Mouse (Mus musculus) myocyte (in vitro differentiated cells): ENCODE data around the gene Olfr597. TPM values are rescaled to one million over a fixed set of nuclear protein-coding genes. Genes with fewer than 3 reads are reported as not detected.

Experiments used
- H3K27me3 ChIP-seq: one replicate; pipeline ENCODE4 v1.6.1; 2011; ENCODE audit not compliant: control insufficient read depth, insufficient read depth, insufficient read length
- H3K36me3 ChIP-seq: one replicate; pipeline ENCODE4 v1.6.1; 2011; ENCODE audit not compliant: control insufficient read depth, insufficient read depth
- H3K4me2 ChIP-seq: one replicate; pipeline ENCODE4 v1.6.1; 2011; ENCODE audit warnings: low read depth, control low read depth
- H3K4me3 ChIP-seq: one replicate; pipeline ENCODE4 v1.5.1; 2011; ENCODE audit warnings: mild to moderate bottlenecking, control low read depth, moderate library complexity
- H3K79me2 ChIP-seq: one replicate; pipeline ENCODE4 v1.6.1; 2011; ENCODE audit not compliant: control insufficient read depth, insufficient read depth
- H3ac ChIP-seq: one replicate; pipeline ENCODE4 v1.6.1; 2011; ENCODE audit not compliant: control insufficient read depth, insufficient read length
- CEBPB ChIP-seq: IDR thresholded peaks from 2 replicates; pipeline ENCODE4 v1.6.1; 2011; ENCODE audit warnings: mild to moderate bottlenecking, moderate library complexity; ENCODE audit not compliant: poor library complexity, insufficient read depth, severe bottlenecking
- E2F4 ChIP-seq: IDR thresholded peaks from one replicate; pipeline ENCODE4 v1.6.1; 2011; ENCODE audit warnings: mild to moderate bottlenecking, control low read depth, moderate library complexity; ENCODE audit not compliant: insufficient read depth
- MAX ChIP-seq: IDR thresholded peaks from one replicate; pipeline ENCODE4 v1.6.1; 2011; ENCODE audit warnings: low read depth, mild to moderate bottlenecking, control low read depth
- MYOD1 ChIP-seq, 3 experiments: IDR thresholded peaks; one replicate each; pipeline ENCODE4 v1.6.1; 2011; ENCODE audit warnings: control low read depth in 2 of 3, low read depth in 2 of 3, mild to moderate bottlenecking in 2 of 3, moderate library complexity in 1 of 3; ENCODE audit not compliant: insufficient read length in 2 of 3, control insufficient read depth in 1 of 3
- MYOG ChIP-seq, 3 experiments: IDR thresholded peaks; one replicate each; pipeline ENCODE4 v1.6.1; 2011; ENCODE audit warnings: control low read depth in 2 of 3, low read depth in 2 of 3, mild to moderate bottlenecking in 2 of 3; ENCODE audit not compliant: insufficient read length in 2 of 3, control insufficient read depth in 1 of 3, insufficient read depth in 1 of 3
- POLR2A ChIP-seq: IDR thresholded peaks from one replicate; pipeline ENCODE4 v1.6.1; 2011; ENCODE audit warnings: low read depth, mild to moderate bottlenecking, control low read depth, moderate library complexity; ENCODE audit not compliant: insufficient read length
- POLR2AphosphoS2 ChIP-seq: IDR thresholded peaks from one replicate; pipeline ENCODE4 v1.6.1; 2011; ENCODE audit warnings: low read depth, control low read depth; ENCODE audit not compliant: insufficient read length
- REST ChIP-seq: IDR thresholded peaks from one replicate; pipeline ENCODE4 v1.6.1; 2011; ENCODE audit warnings: mild to moderate bottlenecking, control low read depth, moderate library complexity; ENCODE audit not compliant: insufficient read depth, insufficient read length
- SRF ChIP-seq: IDR thresholded peaks from one replicate; pipeline ENCODE4 v1.6.1; 2011; ENCODE audit warnings: low read depth; ENCODE audit not compliant: control insufficient read depth, insufficient read length
- TCF12 ChIP-seq: IDR thresholded peaks from one replicate; pipeline ENCODE4 v1.6.1; 2011; ENCODE audit warnings: mild to moderate bottlenecking, control low read depth; ENCODE audit not compliant: poor library complexity, insufficient read depth, severe bottlenecking
- TCF3 ChIP-seq: IDR thresholded peaks from one replicate; pipeline ENCODE4 v1.6.1; 2011; ENCODE audit warnings: low read depth, control low read depth; ENCODE audit not compliant: insufficient read length
- USF1 ChIP-seq: IDR thresholded peaks from one replicate; pipeline ENCODE4 v1.6.1; 2011; ENCODE audit warnings: low read depth, mild to moderate bottlenecking, control low read depth, moderate library complexity
- polyA plus RNA-seq: library from polyadenylated mRNA; unstranded; fragments of >200 nt; fragmentation: generic; extraction: Trizol; gene quantifications from one replicate; pipeline ENCODE4 v1.2.1, GENCODE M21; 2012; ENCODE audit warnings: missing spikeins

Gene Olfr597
- polyA plus RNA-seq, 1 experiment = not detected

DNA sequence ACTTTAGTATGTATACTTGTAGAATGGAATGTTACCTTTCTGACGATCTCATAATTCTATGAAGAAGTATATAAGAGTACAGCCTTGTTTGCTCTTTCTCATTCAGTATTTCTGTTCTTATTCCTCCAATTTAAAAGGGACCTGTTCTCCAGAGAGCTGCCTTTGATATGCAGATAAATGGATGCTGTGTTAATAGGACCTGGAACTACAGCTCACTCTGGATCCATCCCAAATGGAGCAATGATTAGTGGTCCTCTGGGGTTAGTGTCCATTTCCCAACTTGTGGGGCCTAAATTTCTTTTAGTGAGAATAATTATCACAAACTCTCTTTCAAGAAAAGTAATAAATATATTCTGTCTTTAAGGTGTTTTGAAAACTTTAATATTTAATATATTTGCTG is 46.4 kb downstream of the Olfr597 start, which contains the start of gene Olfr601:
Gene Olfr601 (minus strand): TSS at position 101 of the 400 bp plus-strand sequence.
- no peaks in the 10 kb centered on the region for H3K36me3 ChIP-seq
- H3K79me2 ChIP-seq = no peaks in the 10 kb centered on the region
- no peak within 1 kb of the TSS for H3ac ChIP-seq
- H3K4me2 ChIP-seq = no peak within 1 kb of the TSS
- TF ChIP-seq REST (no peak), E2F4 (no peak), TCF12 (no peak), USF1 (no peak), CEBPB (no peak), POLR2A (no peak), MYOG (IDR thresholded peaks at IDR 0.05; ENCODE audit: control insufficient read depth in 1 of 3, insufficient read depth in 1 of 3, insufficient read length in 2 of 3, low read depth in 2 of 3) (no peak), MYOD1 (IDR thresholded peaks at IDR 0.05; ENCODE audit: control insufficient read depth in 1 of 3, insufficient read length in 2 of 3, low read depth in 2 of 3) (no peak), MAX (no peak), TCF3 (no peak), SRF (no peak), POLR2AphosphoS2 (no peak)
- H3K4me3 ChIP-seq = no peak within 1 kb of the TSS
- H3K27me3 ChIP-seq = no peaks in the 10 kb centered on the region

Other genes starting within 250 kb of the Olfr597 start
- gene Olfr584, start 234.4 kb upstream of the Olfr597 start, polyA plus RNA-seq = not detected
- gene Olfr585, start 218.6 kb upstream of the Olfr597 start, polyA plus RNA-seq = not detected
- not detected for gene Olfr586, start 190.7 kb upstream of the Olfr597 start, polyA plus RNA-seq
- not detected for gene Olfr588-ps1, start 175.4 kb upstream of the Olfr597 start, polyA plus RNA-seq
- gene Olfr589, start 160.0 kb upstream of the Olfr597 start, polyA plus RNA-seq = not detected
- not detected for gene Olfr591, start 138.0 kb upstream of the Olfr597 start, polyA plus RNA-seq
- not detected for gene Olfr592, start 131.5 kb upstream of the Olfr597 start, polyA plus RNA-seq
- not detected for gene Olfr593, start 104.5 kb upstream of the Olfr597 start, polyA plus RNA-seq
- not detected for gene Olfr594, start 99.3 kb upstream of the Olfr597 start, polyA plus RNA-seq
- 0.05 TPM for gene Usp17ld, start 63.8 kb upstream of the Olfr597 start, polyA plus RNA-seq
- not detected for gene Olfr596, start 10.7 kb upstream of the Olfr597 start, polyA plus RNA-seq
- gene Olfr598, start 7.3 kb downstream of the Olfr597 start, polyA plus RNA-seq = not detected
- gene Olfr599, start 19.6 kb downstream of the Olfr597 start, polyA plus RNA-seq = not detected
- gene Olfr600, start 33.4 kb downstream of the Olfr597 start, polyA plus RNA-seq = not detected
- not detected for gene Olfr601, start 46.3 kb downstream of the Olfr597 start, polyA plus RNA-seq
- gene Olfr603, start 69.9 kb downstream of the Olfr597 start, polyA plus RNA-seq = not detected
- gene Usp17lc, start 98.8 kb downstream of the Olfr597 start, polyA plus RNA-seq = not detected
- not detected for gene Olfr605, start 129.1 kb downstream of the Olfr597 start, polyA plus RNA-seq
- not detected for gene Olfr606, start 132.7 kb downstream of the Olfr597 start, polyA plus RNA-seq
- not detected for gene Olfr607, start 147.8 kb downstream of the Olfr597 start, polyA plus RNA-seq
- gene Olfr608, start 153.6 kb downstream of the Olfr597 start, polyA plus RNA-seq = not detected
- not detected for gene Olfr609, start 181.7 kb downstream of the Olfr597 start, polyA plus RNA-seq
- not detected for gene Olfr610, start 195.8 kb downstream of the Olfr597 start, polyA plus RNA-seq
- gene Olfr611, start 204.5 kb downstream of the Olfr597 start, polyA plus RNA-seq = not detected
- not detected for gene Olfr612, start 226.4 kb downstream of the Olfr597 start, polyA plus RNA-seq
- not detected for gene Olfr613, start 231.8 kb downstream of the Olfr597 start, polyA plus RNA-seq
- not detected for gene Olfr615, start 239.8 kb downstream of the Olfr597 start, polyA plus RNA-seq